Mouse (Mus musculus) spleen, adult 12 weeks (tissue): ENCODE measurements around the gene Srr.

Source experiments
- DNase-seq: peaks from one replicate; pipeline ENCODE4 v3.0.0; 2022; ENCODE audit warnings: low spot score

Srr gene

GRCm38 (mm10) chr11:74863471-74863870, 62.3 kb downstream of the Srr start:
- DNase-seq: no peak

GRCm38 (mm10) chr11:74862129-74862528, 63.6 kb downstream of the Srr start:
- DNase-seq: no peak

- DNase-seq: no peak
These were observed 68.0 kb downstream of the Srr start for GRCm38 (mm10) chr11:74857756-74858155.
